Mouse (Mus musculus): ENCODE results near the gene Gm42715. TPM values are rescaled to one million over a fixed set of nuclear protein-coding genes. Genes with fewer than 3 reads are reported as not detected.

The Gm42715 gene
- polyA plus RNA-seq (2016; fragmentation: Nextera tagmentation; extraction: Ambion mirVana), result 14.3 and 15.0 TPM in 2 replicates

- H3K4me2 ChIP-seq (replicated peaks), result no peak within 1 kb of the TSS
- H3K27ac ChIP-seq, result no peak within 1 kb of the TSS
- H3K9me3 ChIP-seq, result no peaks in the 10 kb centered on the region
- H3K4me3 ChIP-seq, result no peak within 1 kb of the TSS
- H3K36me3 ChIP-seq, result peaks cover 80% of the 10 kb centered on the region
- no peak for ATAC-seq (ENCODE audit: low FRiP score, low read depth)
- H3K4me1 ChIP-seq, result peaks cover 3% of the 10 kb centered on the region; the same call in 1 of the 2 replicates
- H3K9ac ChIP-seq, result no peak within 1 kb of the TSS
- no peaks in the 10 kb centered on the region for H3K27me3 ChIP-seq (replicated peaks)
- 93% methylated on average over 3 of the region's 3 CpGs for WGBS
These were observed at the start of gene Gm42715 for GRCm38 (mm10) chr7:127519284-127519683. TSS of gene Gm42715 (plus strand) at chr7:127519584.

GRCm38 (mm10) chr7:127470011-127470715 lies 49.2 kb upstream of the Gm42715 start:
- ATAC-seq (ENCODE audit: low FRiP score, low read depth), result peak; percentile 30
- H3K36me3 ChIP-seq, result peaks cover 45% of the 10 kb centered on the region
- H3K9ac ChIP-seq, result peak overlapping the region; percentile 94
- H3K27me3 ChIP-seq (replicated peaks), result no peaks in the 10 kb centered on the region
- H3K9me3 ChIP-seq, result no peaks in the 10 kb centered on the region
- H3K4me3 ChIP-seq, result peak overlapping the region; percentile 89
- peak overlapping the region; percentile 96 for H3K27ac ChIP-seq
- peaks cover 10% of the 10 kb centered on the region for H3K4me1 ChIP-seq
- H3K4me2 ChIP-seq (replicated peaks), result peak overlapping the region; percentile 91
- WGBS, result 11% methylated on average over 10 of the region's 10 CpGs

GRCm38 (mm10) chr7:127470743-127471645 lies 48.4 kb upstream of the Gm42715 start:
- Histone ChIP-seq H3K9ac (peak overlapping the region; percentile 94), H3K4me2 (replicated peaks) (peak overlapping the region; percentile 91), H3K4me3 (peak overlapping the region; percentile 89), H3K36me3 (peaks cover 47% of the 10 kb centered on the region), H3K9me3 (no peaks in the 10 kb centered on the region), H3K27me3 (replicated peaks) (no peaks in the 10 kb centered on the region), H3K4me1 (peaks cover 10% of the 10 kb centered on the region), H3K27ac (peak overlapping the region; percentile 96)
- under 1% methylated on average over 45 of the region's 46 CpGs for WGBS
- ATAC-seq (ENCODE audit: low FRiP score, low read depth), result peak; percentile 93

GRCm38 (mm10) chr7:127471646-127472010 lies 47.8 kb upstream of the Gm42715 start:
- Histone ChIP-seq H3K27me3 (replicated peaks) (no peaks in the 10 kb centered on the region), H3K9me3 (no peaks in the 10 kb centered on the region), H3K27ac (peak overlapping the region; percentile 96), H3K4me3 (peak overlapping the region; percentile 89), H3K36me3 (peaks cover 50% of the 10 kb centered on the region), H3K4me1 (peaks cover 10% of the 10 kb centered on the region), H3K4me2 (replicated peaks) (peak overlapping the region; percentile 91), H3K9ac (peak overlapping the region; percentile 94)
- under 1% methylated on average over 25 of the region's 25 CpGs for WGBS
- ATAC-seq (ENCODE audit: low FRiP score, low read depth), result peak; percentile 49; the same call in 1 of the 2 replicates

GRCm38 (mm10) chr7:127472060-127472459 lies 47.3 kb upstream of the Gm42715 start:
- Histone ChIP-seq H3K9me3 (no peaks in the 10 kb centered on the region), H3K36me3 (peaks cover 50% of the 10 kb centered on the region), H3K4me1 (peaks cover 14% of the 10 kb centered on the region), H3K27me3 (replicated peaks) (no peaks in the 10 kb centered on the region), H3K9ac (peak overlapping the region; percentile 94), H3K4me3 (peak overlapping the region; percentile 89), H3K4me2 (replicated peaks) (peak overlapping the region; percentile 91), H3K27ac (peak overlapping the region; percentile 96)
- WGBS, result 1% methylated on average over 7 of the region's 7 CpGs
- no peak for ATAC-seq (ENCODE audit: low FRiP score, low read depth)

- H3K9me3 ChIP-seq, result no peaks in the 10 kb centered on the region
- H3K4me2 ChIP-seq (replicated peaks), result no peak overlapping the region
- no peak overlapping the region for H3K4me3 ChIP-seq
- no peak overlapping the region for H3K9ac ChIP-seq
- no peaks in the 10 kb centered on the region for H3K27me3 ChIP-seq (replicated peaks)
- no peak for ATAC-seq (ENCODE audit: low FRiP score, low read depth)
- H3K36me3 ChIP-seq, result peaks cover 38% of the 10 kb centered on the region
- H3K27ac ChIP-seq, result no peak overlapping the region
- 85% methylated on average over 5 of the region's 5 CpGs for WGBS
- H3K4me1 ChIP-seq, result peaks cover 19% of the 10 kb centered on the region
These were observed 45.7 kb upstream of the Gm42715 start for GRCm38 (mm10) chr7:127473705-127474104.

GRCm38 (mm10) chr7:127474378-127475070 lies 44.9 kb upstream of the Gm42715 start:
- no peak for ATAC-seq (ENCODE audit: low FRiP score, low read depth)
- no peaks in the 10 kb centered on the region for H3K9me3 ChIP-seq
- no peak overlapping the region for H3K4me2 ChIP-seq (replicated peaks)
- peaks cover 38% of the 10 kb centered on the region for H3K36me3 ChIP-seq
- H3K27me3 ChIP-seq (replicated peaks), result no peaks in the 10 kb centered on the region
- H3K4me1 ChIP-seq, result peaks cover 19% of the 10 kb centered on the region
- no peak overlapping the region for H3K27ac ChIP-seq
- no peak overlapping the region for H3K9ac ChIP-seq
- no peak overlapping the region for H3K4me3 ChIP-seq
- whole genome bisulfite sequencing, result 90% methylated on average over 6 of the region's 6 CpGs

GRCm38 (mm10) chr7:127475186-127475740 lies 44.1 kb upstream of the Gm42715 start:
- H3K27ac ChIP-seq, result no peak overlapping the region
- H3K9ac ChIP-seq, result no peak overlapping the region
- no peaks in the 10 kb centered on the region for H3K27me3 ChIP-seq (replicated peaks)
- H3K4me3 ChIP-seq, result no peak overlapping the region
- H3K9me3 ChIP-seq, result no peaks in the 10 kb centered on the region
- peaks cover 38% of the 10 kb centered on the region for H3K36me3 ChIP-seq
- H3K4me2 ChIP-seq (replicated peaks), result no peak overlapping the region
- no peak for ATAC-seq (ENCODE audit: low FRiP score, low read depth)
- WGBS, result 94% methylated on average over 11 of the region's 11 CpGs
- H3K4me1 ChIP-seq, result peaks cover 27% of the 10 kb centered on the region

GRCm38 (mm10) chr7:127476336-127476735 lies 43.0 kb upstream of the Gm42715 start:
- Histone ChIP-seq H3K9ac (no peak overlapping the region), H3K4me3 (no peak overlapping the region), H3K4me1 (peaks cover 35% of the 10 kb centered on the region), H3K27ac (no peak overlapping the region), H3K27me3 (replicated peaks) (no peaks in the 10 kb centered on the region), H3K4me2 (replicated peaks) (no peak overlapping the region), H3K36me3 (peaks cover 43% of the 10 kb centered on the region), H3K9me3 (no peaks in the 10 kb centered on the region)
- no peak for ATAC-seq (ENCODE audit: low FRiP score, low read depth)
- 96% methylated on average over 11 of the region's 11 CpGs for WGBS

GRCm38 (mm10) chr7:127476855-127477254 lies 42.5 kb upstream of the Gm42715 start:
- 83% methylated on average over 4 of the region's 4 CpGs for WGBS
- no peak overlapping the region for H3K27ac ChIP-seq
- H3K9ac ChIP-seq, result peak overlapping the region; percentile 54; the same call in 1 of the 2 replicates
- peak overlapping the region; percentile 98; the same call in 1 of the 2 replicates for H3K4me3 ChIP-seq
- H3K9me3 ChIP-seq, result no peaks in the 10 kb centered on the region
- peaks cover 43% of the 10 kb centered on the region for H3K36me3 ChIP-seq
- H3K27me3 ChIP-seq (replicated peaks), result no peaks in the 10 kb centered on the region
- H3K4me2 ChIP-seq (replicated peaks), result peak overlapping the region; percentile 94
- no peak for ATAC-seq (ENCODE audit: low FRiP score, low read depth)
- peaks cover 34% of the 10 kb centered on the region for H3K4me1 ChIP-seq

GRCm38 (mm10) chr7:127477687-127478634 lies 41.4 kb upstream of the Gm42715 start:
- H3K27ac ChIP-seq, result peak overlapping the region; percentile 90
- H3K4me1 ChIP-seq, result peaks cover 25% of the 10 kb centered on the region
- H3K4me3 ChIP-seq, result peak overlapping the region; percentile 98
- H3K36me3 ChIP-seq, result peaks cover 52% of the 10 kb centered on the region
- no peaks in the 10 kb centered on the region for H3K9me3 ChIP-seq
- no peaks in the 10 kb centered on the region for H3K27me3 ChIP-seq (replicated peaks)
- ATAC-seq (ENCODE audit: low FRiP score, low read depth), result peak; percentile 94
- peak overlapping the region; percentile 98 for H3K9ac ChIP-seq
- WGBS, result under 1% methylated on average over 50 of the region's 50 CpGs
- peak overlapping the region; percentile 94 for H3K4me2 ChIP-seq (replicated peaks)

All from neural tube, embryonic 12.5 days (tissue).